Mouse (Mus musculus) cerebellum, adult 2 months (tissue): ENCODE results near the gene Bysl.

Experiments
- CTCF ChIP-seq: fragments of 200-500 bp; IDR thresholded peaks from 2 replicates; pipeline ENCODE4 v1.5.1; 2011; ENCODE audit warnings: low read depth, mild to moderate bottlenecking, control low read depth, low read length, moderate library complexity, borderline replicate concordance; ENCODE audit not compliant: insufficient read depth
- POLR2A ChIP-seq: fragments of 200-500 bp; IDR thresholded peaks from 2 replicates; pipeline ENCODE4 v1.6.1; 2011; ENCODE audit warnings: low read length, control low read depth, borderline replicate concordance; ENCODE audit not compliant: insufficient read depth

- no peak for TF ChIP-seq POLR2A
- TF ChIP-seq CTCF: no peak
Measured at GRCm38 (mm10) chr17:47633999-47634770, 22.9 kb upstream of the Bysl start.
